Mouse (Mus musculus) hindbrain, embryonic 12.5 days (tissue): ENCODE data around the gene Prkab2. TPM values are rescaled to one million over a fixed set of nuclear protein-coding genes. Genes with fewer than 3 reads are reported as not detected.

Source experiments
- ATAC-seq: fragments of 200-750 bp; cut with Nextera tagmentation; 2 replicates; pipeline ENCODE4 v1.8.0; 2017; ENCODE audit warnings: moderate TSS enrichment; ENCODE audit not compliant: low FRiP score
- H3K27ac ChIP-seq: fragments of 300-500 bp; sonication (generic); 2 replicates; pipeline ENCODE4 v1.5.1; 2016; ENCODE audit warnings: mild to moderate bottlenecking
- H3K27me3 ChIP-seq: fragments of 300-500 bp; sonication (generic); 2 replicates; pipeline ENCODE4 v1.6.1; 2016; ENCODE audit warnings: mild to moderate bottlenecking
- H3K36me3 ChIP-seq: fragments of 300-500 bp; sonication (generic); 2 replicates; pipeline ENCODE4 v1.6.1; 2016; ENCODE audit warnings: mild to moderate bottlenecking
- H3K4me1 ChIP-seq: fragments of 300-500 bp; sonication (generic); 2 replicates; pipeline ENCODE4 v1.6.1; 2016
- H3K4me2 ChIP-seq: fragments of 300-500 bp; sonication (generic); replicated peaks from 2 replicates; pipeline ENCODE4 v1.6.1; 2016; ENCODE audit warnings: mild to moderate bottlenecking
- H3K4me3 ChIP-seq: fragments of 300-500 bp; sonication (generic); 2 replicates; pipeline ENCODE4 v1.5.1; 2016; ENCODE audit warnings: mild to moderate bottlenecking
- H3K9ac ChIP-seq: fragments of 300-500 bp; sonication (generic); 2 replicates; pipeline ENCODE4 v1.6.1; 2016; ENCODE audit warnings: mild to moderate bottlenecking, moderate library complexity
- H3K9me3 ChIP-seq: fragments of 300-500 bp; sonication (generic); replicated peaks from 2 replicates; pipeline ENCODE4 v1.6.1; 2016; ENCODE audit warnings: mild to moderate bottlenecking
- WGBS: fragments of 180-500 bp; shearing (Covaris S2); methylation state at CpG from one replicate; pipeline ENCODE4 v1.1.7; 2016; 5-methylcytosine and 5-hydroxymethylcytosine counted together
- polyA plus RNA-seq: library from polyadenylated mRNA; unstranded; fragments of >200 nt; fragmentation: Nextera tagmentation; extraction: Ambion mirVana; gene quantifications from 2 replicates; pipeline ENCODE4 v1.2.1, GENCODE M21; 2016

Gene Prkab2
- polyA plus RNA-seq, 1 experiment from 2014 or later = 9.3 TPM

- 0 out of 2 replicates have a peak within 1 kb of the TSS, but pooled peaks have one; percentile 15 for H3K9ac ChIP-seq
Measured at GRCm38 (mm10) chr3:97628391-97629001, 29.5 kb upstream of the Prkab2 start, which contains the start of gene Fmo5. Gene Fmo5, plus strand, starts transcription at chr3:97628804.

GRCm38 (mm10) chr3:97629941-97630340, 28.1 kb upstream of the Prkab2 start:
- no peak overlapping the region for H3K27ac ChIP-seq
- H3K4me1 ChIP-seq = no peaks in the 10 kb centered on the region; the same call in 1 of the 2 replicates
- no peaks in the 10 kb centered on the region for H3K9me3 ChIP-seq
- H3K9ac ChIP-seq = no peak overlapping the region
- ATAC-seq = no peak
- H3K4me2 ChIP-seq = no peak overlapping the region
- no peaks in the 10 kb centered on the region for H3K36me3 ChIP-seq
- 94% methylated on average over 4 of the region's 4 CpGs for WGBS
- no peak overlapping the region for H3K4me3 ChIP-seq
- no peaks in the 10 kb centered on the region for H3K27me3 ChIP-seq

More at GRCm38 (mm10) chr3:97628391-97629001, 29.5 kb upstream of the Prkab2 start, which contains the start of gene Fmo5:
- Histone ChIP-seq H3K27ac (no peak within 1 kb of the TSS), H3K4me2 (peak within 1 kb of the TSS; percentile 48), H3K36me3 (no peaks in the 10 kb centered on the region), H3K9me3 (no peaks in the 10 kb centered on the region), H3K4me1 (no peaks in the 10 kb centered on the region; the same call in 1 of the 2 replicates), H3K27me3 (no peaks in the 10 kb centered on the region), H3K4me3 (peak within 1 kb of the TSS; percentile 19)
- ATAC-seq = no peak; the same call in 1 of the 2 replicates
- WGBS = 5% methylated on average over 18 of the region's 18 CpGs

GRCm38 (mm10) chr3:97630746-97631145, 27.2 kb upstream of the Prkab2 start:
- Histone ChIP-seq H3K9me3 (no peaks in the 10 kb centered on the region), H3K9ac (no peak overlapping the region), H3K27me3 (no peaks in the 10 kb centered on the region), H3K4me3 (no peak overlapping the region), H3K36me3 (no peaks in the 10 kb centered on the region), H3K4me1 (no peaks in the 10 kb centered on the region; the same call in 1 of the 2 replicates), H3K4me2 (no peak overlapping the region), H3K27ac (no peak overlapping the region)
- no peak for ATAC-seq
- 95% methylated on average over 4 of the region's 4 CpGs for WGBS

GRCm38 (mm10) chr3:97631258-97631860, 26.6 kb upstream of the Prkab2 start:
- H3K4me2 ChIP-seq = no peak overlapping the region
- H3K27ac ChIP-seq = no peak overlapping the region
- 91% methylated on average over 8 of the region's 8 CpGs for WGBS
- H3K36me3 ChIP-seq = no peaks in the 10 kb centered on the region
- no peak for ATAC-seq
- no peaks in the 10 kb centered on the region for H3K27me3 ChIP-seq
- H3K4me3 ChIP-seq = no peak overlapping the region
- no peaks in the 10 kb centered on the region for H3K9me3 ChIP-seq
- no peaks in the 10 kb centered on the region; the same call in 1 of the 2 replicates for H3K4me1 ChIP-seq
- no peak overlapping the region for H3K9ac ChIP-seq

GRCm38 (mm10) chr3:97633456-97633855, 24.5 kb upstream of the Prkab2 start:
- no peak for ATAC-seq
- Histone ChIP-seq H3K4me2 (no peak overlapping the region), H3K9ac (no peak overlapping the region), H3K4me1 (no peaks in the 10 kb centered on the region; the same call in 1 of the 2 replicates), H3K4me3 (no peak overlapping the region), H3K9me3 (no peaks in the 10 kb centered on the region), H3K27ac (no peak overlapping the region), H3K27me3 (no peaks in the 10 kb centered on the region), H3K36me3 (no peaks in the 10 kb centered on the region)
- WGBS = 86% methylated on average over 4 of the region's 4 CpGs

- WGBS = 85% methylated on average over 3 of the region's 3 CpGs
- H3K27ac ChIP-seq = no peak overlapping the region
- H3K4me1 ChIP-seq = no peaks in the 10 kb centered on the region
- H3K4me3 ChIP-seq = no peak overlapping the region
- no peaks in the 10 kb centered on the region for H3K27me3 ChIP-seq
- H3K36me3 ChIP-seq = no peaks in the 10 kb centered on the region
- H3K9me3 ChIP-seq = no peaks in the 10 kb centered on the region
- H3K4me2 ChIP-seq = no peak overlapping the region
- ATAC-seq = no peak
- no peak overlapping the region for H3K9ac ChIP-seq
Measured at GRCm38 (mm10) chr3:97634288-97634761, 23.7 kb upstream of the Prkab2 start.

DNA sequence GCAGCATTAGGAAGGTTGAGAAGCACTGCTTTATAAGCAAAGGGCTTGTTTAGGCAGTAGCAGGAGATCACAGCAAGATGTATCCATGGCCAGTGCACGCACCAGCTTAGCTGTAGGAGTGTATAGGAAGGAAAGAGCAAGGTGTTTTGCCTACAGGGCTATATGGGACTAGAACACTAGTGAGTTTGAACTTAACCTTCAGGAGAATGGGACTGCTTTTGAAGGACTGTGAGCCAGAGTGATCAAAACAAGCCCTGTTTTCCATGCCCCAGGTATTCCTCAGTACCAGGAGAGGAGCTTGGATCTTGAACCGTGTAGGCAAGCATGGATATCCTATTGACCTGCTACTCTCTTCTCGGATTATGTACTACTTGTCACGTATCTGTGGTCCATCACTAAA, 16.6 kb upstream of the Prkab2 start:
- ATAC-seq = no peak
- no peaks in the 10 kb centered on the region for H3K9me3 ChIP-seq

GRCm38 (mm10) chr3:97642001-97642400, 16.0 kb upstream of the Prkab2 start:
- H3K27me3 ChIP-seq = no peaks in the 10 kb centered on the region
- H3K27ac ChIP-seq = no peak overlapping the region
- no peaks in the 10 kb centered on the region for H3K4me1 ChIP-seq
- WGBS = 88% methylated on average over 9 of the region's 9 CpGs
- H3K4me2 ChIP-seq = no peak overlapping the region
- no peak overlapping the region for H3K9ac ChIP-seq
- ATAC-seq = no peak
- no peaks in the 10 kb centered on the region for H3K36me3 ChIP-seq
- H3K9me3 ChIP-seq = no peaks in the 10 kb centered on the region
- no peak overlapping the region for H3K4me3 ChIP-seq

More for the DNA sequence above, 16.6 kb upstream of the Prkab2 start:
- Histone ChIP-seq H3K36me3 (no peaks in the 10 kb centered on the region), H3K27me3 (no peaks in the 10 kb centered on the region), H3K4me1 (no peaks in the 10 kb centered on the region), H3K9ac (no peak overlapping the region), H3K4me2 (no peak overlapping the region), H3K27ac (no peak overlapping the region), H3K4me3 (no peak overlapping the region)
- 90% methylated on average over 4 of the region's 4 CpGs for WGBS

- Histone ChIP-seq H3K9ac (no peak overlapping the region), H3K4me1 (no peaks in the 10 kb centered on the region), H3K36me3 (no peaks in the 10 kb centered on the region), H3K4me3 (no peak overlapping the region), H3K27me3 (no peaks in the 10 kb centered on the region), H3K9me3 (no peaks in the 10 kb centered on the region), H3K4me2 (no peak overlapping the region), H3K27ac (no peak overlapping the region)
- no peak for ATAC-seq
- 48% methylated on average over 1 of the region's 1 CpGs for WGBS
Measured at GRCm38 (mm10) chr3:97648518-97648917, 9.5 kb upstream of the Prkab2 start.

DNA sequence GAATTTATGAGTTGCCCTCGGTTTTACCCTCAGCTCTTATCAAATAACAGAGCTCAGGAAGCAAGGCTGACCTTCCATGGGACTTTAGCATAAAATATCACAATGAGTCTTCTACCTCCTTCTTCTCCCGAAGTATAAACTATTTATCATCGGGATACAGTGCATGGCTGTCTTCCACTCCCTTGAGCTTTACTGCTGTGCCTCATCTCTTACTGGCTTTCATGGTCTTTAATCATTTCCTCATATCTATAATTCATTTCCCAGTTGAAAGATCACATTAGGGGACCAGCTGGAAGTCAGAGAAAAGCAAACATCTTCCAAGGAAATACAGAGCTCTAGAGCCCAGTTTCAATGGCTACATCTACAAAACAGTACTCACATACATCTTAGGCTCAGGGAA, 9.0 kb upstream of the Prkab2 start:
- WGBS = 76% methylated on average over 3 of the region's 3 CpGs
- no peak overlapping the region for H3K4me2 ChIP-seq
- no peak overlapping the region for H3K9ac ChIP-seq
- no peaks in the 10 kb centered on the region for H3K4me1 ChIP-seq
- H3K9me3 ChIP-seq = no peaks in the 10 kb centered on the region
- H3K4me3 ChIP-seq = no peak overlapping the region
- no peak for ATAC-seq
- no peak overlapping the region for H3K27ac ChIP-seq
- H3K27me3 ChIP-seq = no peaks in the 10 kb centered on the region
- no peaks in the 10 kb centered on the region for H3K36me3 ChIP-seq

DNA sequence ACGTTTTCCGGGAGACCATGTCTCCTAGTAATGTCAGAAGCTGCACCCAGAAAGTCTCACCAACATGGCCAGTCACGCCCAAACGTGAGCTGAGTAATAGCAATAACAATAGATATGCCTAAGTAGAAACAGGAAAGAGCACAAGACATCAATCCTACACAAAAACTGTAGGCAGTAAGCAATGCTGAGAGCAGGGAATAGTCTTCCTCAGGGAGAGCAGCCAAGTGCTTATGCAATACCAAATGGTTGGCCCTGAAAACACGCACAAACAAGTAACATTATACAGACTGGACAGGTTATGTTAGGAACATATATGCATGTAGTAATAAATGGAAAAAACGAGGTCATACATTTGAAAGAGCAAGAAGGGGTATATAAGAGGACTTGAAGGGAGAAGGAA, 8.5 kb upstream of the Prkab2 start:
- 84% methylated on average over 6 of the region's 6 CpGs for WGBS
- Histone ChIP-seq H3K4me1 (no peaks in the 10 kb centered on the region), H3K9ac (no peak overlapping the region), H3K27me3 (no peaks in the 10 kb centered on the region), H3K4me3 (no peak overlapping the region), H3K36me3 (no peaks in the 10 kb centered on the region), H3K9me3 (no peaks in the 10 kb centered on the region), H3K4me2 (no peak overlapping the region), H3K27ac (no peak overlapping the region)
- ATAC-seq = no peak

DNA sequence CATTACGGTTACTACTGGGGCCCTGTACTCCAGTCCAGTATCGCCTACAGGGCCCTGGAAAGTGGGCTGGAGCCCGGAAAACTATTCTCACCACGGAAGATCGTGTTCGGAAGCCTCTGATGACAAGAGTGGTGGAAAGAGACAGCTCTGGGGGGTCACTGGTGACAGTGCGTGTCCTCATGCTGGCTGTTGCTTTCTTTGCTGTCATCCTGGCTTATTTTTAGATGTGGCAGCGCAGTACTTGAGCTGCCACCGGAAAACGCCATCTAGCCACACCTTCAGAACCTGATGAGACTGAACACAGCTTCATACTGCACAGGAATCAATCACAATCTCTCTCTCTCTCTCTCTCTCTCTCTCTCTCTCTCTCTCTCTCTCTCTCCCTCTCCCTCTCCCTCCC, 6.4 kb upstream of the Prkab2 start:
- 82% methylated on average over 10 of the region's 10 CpGs for WGBS
- H3K9me3 ChIP-seq = no peaks in the 10 kb centered on the region
- H3K4me1 ChIP-seq = no peaks in the 10 kb centered on the region
- ATAC-seq = no peak
- no peak overlapping the region for H3K9ac ChIP-seq
- H3K4me3 ChIP-seq = no peak overlapping the region
- H3K27ac ChIP-seq = no peak overlapping the region
- no peaks in the 10 kb centered on the region for H3K36me3 ChIP-seq
- no peaks in the 10 kb centered on the region for H3K27me3 ChIP-seq
- H3K4me2 ChIP-seq = no peak overlapping the region

DNA sequence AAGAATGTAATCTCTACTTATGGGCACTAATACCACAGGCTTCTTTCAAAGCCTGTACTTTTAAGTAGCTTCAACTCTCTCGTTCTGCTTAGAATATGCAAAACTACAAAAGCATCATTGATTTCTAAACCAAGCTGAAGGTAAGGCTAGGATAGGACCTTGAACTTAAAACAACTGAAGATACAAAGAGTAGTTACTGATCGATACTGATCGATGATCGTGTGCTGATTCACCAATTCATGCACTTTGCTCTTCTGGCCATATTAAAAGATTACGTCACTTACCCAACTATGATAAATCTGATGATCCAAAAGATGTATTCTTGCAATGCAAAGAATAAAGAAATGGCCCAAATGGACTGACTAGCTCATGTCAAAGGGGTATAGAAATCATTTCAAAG, 4.2 kb upstream of the Prkab2 start:
- ATAC-seq = no peak
- 94% methylated on average over 5 of the region's 5 CpGs for WGBS
- no peak overlapping the region for H3K4me3 ChIP-seq
- no peak overlapping the region for H3K4me2 ChIP-seq
- no peak overlapping the region for H3K9ac ChIP-seq
- H3K4me1 ChIP-seq = peaks cover 4% of the 10 kb centered on the region
- H3K27me3 ChIP-seq = no peaks in the 10 kb centered on the region
- no peaks in the 10 kb centered on the region for H3K9me3 ChIP-seq
- H3K27ac ChIP-seq = no peak overlapping the region
- no peaks in the 10 kb centered on the region for H3K36me3 ChIP-seq
